Mouse (Mus musculus): ENCODE data around the gene Gm20422. TPM values are rescaled to one million over a fixed set of nuclear protein-coding genes. Genes with fewer than 3 reads are reported as not detected.

The Gm20422 gene
- polyA plus RNA-seq, 1 experiment from 2014 or later: 0.79 TPM

DNA sequence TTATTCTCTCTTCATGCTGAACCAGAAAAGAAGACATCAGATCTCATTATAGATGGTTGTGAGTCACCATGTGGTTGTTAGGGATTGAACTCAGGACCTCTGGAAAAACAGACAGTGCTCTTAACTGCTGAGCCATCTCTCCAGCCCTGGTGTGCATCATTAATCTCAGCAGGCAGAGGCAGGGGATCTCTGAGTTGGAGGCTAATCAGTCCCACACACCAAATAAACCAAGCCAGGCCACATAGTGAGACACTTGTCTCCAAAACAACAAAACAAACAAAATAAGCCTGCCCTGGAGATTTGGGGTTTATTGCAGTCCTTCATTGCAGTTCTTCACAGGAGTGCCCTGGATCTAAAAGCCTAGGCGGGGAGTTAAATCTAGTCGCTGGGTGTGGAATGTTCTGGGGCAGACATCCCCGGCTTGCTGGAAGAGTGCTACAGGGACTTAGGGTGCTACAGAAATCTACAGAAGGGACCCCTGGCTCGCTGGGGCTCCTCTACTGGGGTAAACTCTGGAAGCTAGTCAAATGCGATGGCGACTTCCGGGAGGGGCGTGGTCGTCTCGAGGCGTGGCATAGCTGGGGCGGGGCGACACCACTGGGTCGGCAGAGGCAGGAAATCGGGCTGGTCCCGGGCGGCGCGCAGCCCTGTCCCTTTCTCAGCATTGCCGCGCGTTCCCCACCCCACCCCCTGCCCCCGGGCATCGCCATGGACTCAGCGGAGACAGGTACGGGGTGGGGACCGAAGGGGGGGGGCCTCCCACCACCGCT lies 33.6 kb upstream of the Gm20422 start, which contains the start of gene Gmip:
TSS of gene Gmip (plus strand) at position 586 of the 770 bp plus-strand sequence.
- Histone ChIP-seq H3K36me3 (ENCODE audit: control insufficient read depth, insufficient read depth) (peaks cover 39% of the 10 kb centered on the region), H3K27me3 (ENCODE audit: control insufficient read depth, insufficient read depth, low read depth, low read length) (no peaks in the 10 kb centered on the region), H3K9me3 (replicated peaks; ENCODE audit: control insufficient read depth, low read length) (no peaks in the 10 kb centered on the region), H3K4me3 (ENCODE audit: low read depth, low read length) (peak within 1 kb of the TSS; percentile 62), H3K4me1 (ENCODE audit: control insufficient read depth, low read depth, low read length) (peaks cover 9% of the 10 kb centered on the region), H3K9ac (ENCODE audit: low read depth, low read length) (peak within 1 kb of the TSS; percentile 65), H3K4me2 (ENCODE audit: low read depth, low read length) (peak within 1 kb of the TSS; percentile 83), H3K27ac (ENCODE audit: low read length) (0 out of 2 replicates have a peak within 1 kb of the TSS, but pooled peaks have one; percentile 19)
- 5% methylated on average over 27 of the region's 28 CpGs for WGBS (ENCODE audit: insufficient replicate concordance)
- peak; percentile 77 for ATAC-seq (ENCODE audit: low read depth)

DNA sequence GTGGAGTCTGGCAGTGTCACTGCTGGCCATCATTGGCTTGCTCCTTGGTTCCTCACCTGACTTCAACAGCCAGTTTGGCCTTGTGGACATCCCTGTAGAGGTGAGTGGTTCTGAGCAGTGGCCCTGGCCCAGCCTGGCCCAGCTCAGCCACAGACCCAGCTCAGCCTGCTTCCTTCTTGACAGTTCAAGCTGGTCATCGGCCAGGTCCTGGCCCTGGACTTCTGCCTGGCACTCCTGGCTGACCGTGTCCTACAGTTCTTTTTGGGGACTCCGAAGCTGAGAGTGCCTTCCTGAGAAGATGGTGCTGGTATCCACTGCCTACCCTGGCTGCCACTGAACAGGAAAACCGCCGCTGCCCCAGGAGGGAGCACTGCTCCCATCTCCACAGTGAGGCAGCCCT lies 32.5 kb upstream of the Gm20422 start:
- Histone ChIP-seq H3K9ac (ENCODE audit: low read depth, low read length) (no peak overlapping the region), H3K4me2 (ENCODE audit: low read depth, low read length) (no peak overlapping the region), H3K36me3 (ENCODE audit: control insufficient read depth, insufficient read depth) (peaks cover 49% of the 10 kb centered on the region), H3K27me3 (ENCODE audit: control insufficient read depth, insufficient read depth, low read depth, low read length) (no peaks in the 10 kb centered on the region), H3K4me1 (ENCODE audit: control insufficient read depth, low read depth, low read length) (peaks cover 9% of the 10 kb centered on the region), H3K27ac (ENCODE audit: low read length) (no peak overlapping the region), H3K4me3 (ENCODE audit: low read depth, low read length) (no peak overlapping the region), H3K9me3 (replicated peaks; ENCODE audit: control insufficient read depth, low read length) (no peaks in the 10 kb centered on the region)
- ATAC-seq (ENCODE audit: low read depth): no peak
- 80% methylated on average over 5 of the region's 5 CpGs for WGBS (ENCODE audit: insufficient replicate concordance)

DNA sequence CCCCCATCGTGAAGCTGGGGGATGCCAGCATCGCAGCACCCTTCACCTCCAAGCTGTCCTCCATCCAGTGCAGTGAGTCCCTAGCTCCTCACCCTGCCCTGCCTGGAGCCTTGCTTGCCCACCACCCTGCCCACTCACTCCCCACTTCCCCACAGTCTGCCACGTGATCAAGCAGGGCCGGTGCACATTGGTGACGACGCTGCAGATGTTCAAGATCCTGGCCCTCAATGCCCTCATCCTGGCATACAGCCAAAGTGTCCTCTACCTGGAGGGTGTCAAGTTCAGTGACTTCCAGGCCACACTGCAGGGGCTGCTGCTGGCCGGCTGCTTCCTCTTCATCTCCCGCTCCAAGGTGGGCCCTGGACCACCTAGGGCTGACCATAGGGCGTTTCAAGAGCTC lies 30.8 kb upstream of the Gm20422 start:
- Histone ChIP-seq H3K36me3 (ENCODE audit: control insufficient read depth, insufficient read depth) (peaks cover 62% of the 10 kb centered on the region), H3K4me2 (ENCODE audit: low read depth, low read length) (no peak overlapping the region), H3K4me3 (ENCODE audit: low read depth, low read length) (no peak overlapping the region), H3K9ac (ENCODE audit: low read depth, low read length) (no peak overlapping the region), H3K27ac (ENCODE audit: low read length) (no peak overlapping the region), H3K27me3 (ENCODE audit: control insufficient read depth, insufficient read depth, low read depth, low read length) (no peaks in the 10 kb centered on the region), H3K9me3 (replicated peaks; ENCODE audit: control insufficient read depth, low read length) (no peaks in the 10 kb centered on the region), H3K4me1 (ENCODE audit: control insufficient read depth, low read depth, low read length) (peaks cover 9% of the 10 kb centered on the region)
- 88% methylated on average over 9 of the region's 9 CpGs for WGBS (ENCODE audit: insufficient replicate concordance)
- ATAC-seq (ENCODE audit: low read depth): no peak

DNA sequence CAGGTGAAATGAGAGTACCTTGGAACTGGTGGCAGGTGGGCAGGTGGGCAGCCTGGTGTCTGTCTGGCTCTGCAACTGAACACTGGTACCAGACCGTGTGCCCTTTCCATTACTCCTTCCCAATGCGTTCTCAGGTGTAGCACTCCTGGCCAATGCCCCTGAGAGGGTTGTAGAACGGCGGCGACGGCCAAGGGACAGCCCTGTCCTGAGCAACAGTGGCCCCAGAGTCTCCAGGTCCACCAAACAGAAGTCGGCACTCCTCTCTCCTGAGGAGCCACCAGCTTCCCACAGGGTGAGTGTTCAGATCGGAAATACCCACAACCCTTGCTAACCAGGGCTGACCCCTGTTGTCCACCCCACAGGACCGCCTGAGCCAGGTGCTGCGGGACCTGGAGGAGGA lies 30.4 kb upstream of the Gm20422 start:
- WGBS (ENCODE audit: insufficient replicate concordance): 86% methylated on average over 10 of the region's 10 CpGs
- Histone ChIP-seq H3K4me1 (ENCODE audit: control insufficient read depth, low read depth, low read length) (peaks cover 9% of the 10 kb centered on the region), H3K27ac (ENCODE audit: low read length) (no peak overlapping the region), H3K36me3 (ENCODE audit: control insufficient read depth, insufficient read depth) (peaks cover 66% of the 10 kb centered on the region), H3K9me3 (replicated peaks; ENCODE audit: control insufficient read depth, low read length) (no peaks in the 10 kb centered on the region), H3K9ac (ENCODE audit: low read depth, low read length) (no peak overlapping the region), H3K4me3 (ENCODE audit: low read depth, low read length) (no peak overlapping the region), H3K4me2 (ENCODE audit: low read depth, low read length) (no peak overlapping the region), H3K27me3 (ENCODE audit: control insufficient read depth, insufficient read depth, low read depth, low read length) (no peaks in the 10 kb centered on the region)
- ATAC-seq (ENCODE audit: low read depth): no peak

GRCm38 (mm10) chr8:69804537-69804936 lies 29.9 kb upstream of the Gm20422 start:
- 83% methylated on average over 6 of the region's 6 CpGs for WGBS (ENCODE audit: insufficient replicate concordance)
- ATAC-seq (ENCODE audit: low read depth): no peak
- H3K36me3 ChIP-seq (ENCODE audit: control insufficient read depth, insufficient read depth): peaks cover 71% of the 10 kb centered on the region

DNA sequence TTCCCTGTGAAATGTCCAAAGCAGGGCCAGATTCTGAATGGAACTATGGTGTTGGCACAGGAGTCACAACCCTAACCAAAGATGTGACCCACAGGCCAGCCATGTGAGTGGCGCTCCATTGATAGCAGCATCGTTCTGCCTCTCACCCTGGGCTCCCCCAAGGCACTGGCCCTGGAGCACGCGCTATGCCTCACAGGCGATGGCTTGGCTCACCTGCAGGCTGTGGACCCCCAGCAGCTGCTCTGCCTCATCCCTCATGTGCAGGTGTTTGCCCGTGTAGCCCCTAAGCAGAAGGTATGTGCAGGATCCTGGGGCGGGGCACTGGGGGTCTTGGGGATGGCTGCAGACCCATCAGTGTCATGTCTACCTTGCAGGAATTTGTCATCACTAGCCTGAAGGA lies 28.7 kb upstream of the Gm20422 start:
- Histone ChIP-seq H3K4me2 (ENCODE audit: low read depth, low read length) (no peak overlapping the region), H3K27ac (ENCODE audit: low read length) (no peak overlapping the region), H3K4me1 (ENCODE audit: control insufficient read depth, low read depth, low read length) (0 out of 2 replicates have a peak, but pooled peaks cover 1% of the 10 kb centered on the region), H3K9me3 (replicated peaks; ENCODE audit: control insufficient read depth, low read length) (no peaks in the 10 kb centered on the region), H3K9ac (ENCODE audit: low read depth, low read length) (no peak overlapping the region), H3K36me3 (ENCODE audit: control insufficient read depth, insufficient read depth) (peaks cover 82% of the 10 kb centered on the region), H3K4me3 (ENCODE audit: low read depth, low read length) (no peak overlapping the region), H3K27me3 (ENCODE audit: control insufficient read depth, insufficient read depth, low read depth, low read length) (no peaks in the 10 kb centered on the region)
- WGBS (ENCODE audit: insufficient replicate concordance): 86% methylated on average over 7 of the region's 7 CpGs
- ATAC-seq (ENCODE audit: low read depth): no peak

More at GRCm38 (mm10) chr8:69804537-69804936, 29.9 kb upstream of the Gm20422 start:
- Histone ChIP-seq H3K4me1 (ENCODE audit: control insufficient read depth, low read depth, low read length) (peaks cover 9% of the 10 kb centered on the region), H3K27me3 (ENCODE audit: control insufficient read depth, insufficient read depth, low read depth, low read length) (no peaks in the 10 kb centered on the region), H3K9me3 (replicated peaks; ENCODE audit: control insufficient read depth, low read length) (no peaks in the 10 kb centered on the region), H3K4me2 (ENCODE audit: low read depth, low read length) (no peak overlapping the region), H3K4me3 (ENCODE audit: low read depth, low read length) (no peak overlapping the region), H3K27ac (ENCODE audit: low read length) (no peak overlapping the region), H3K9ac (ENCODE audit: low read depth, low read length) (no peak overlapping the region)

- no peak overlapping the region for H3K4me3 ChIP-seq (ENCODE audit: low read depth, low read length)
- H3K36me3 ChIP-seq (ENCODE audit: control insufficient read depth, insufficient read depth): peaks cover 87% of the 10 kb centered on the region
- H3K9me3 ChIP-seq (replicated peaks; ENCODE audit: control insufficient read depth, low read length): no peaks in the 10 kb centered on the region
- H3K27ac ChIP-seq (ENCODE audit: low read length): no peak overlapping the region
- H3K4me2 ChIP-seq (ENCODE audit: low read depth, low read length): no peak overlapping the region
- no peaks in the 10 kb centered on the region for H3K4me1 ChIP-seq (ENCODE audit: control insufficient read depth, low read depth, low read length)
- no peak for ATAC-seq (ENCODE audit: low read depth)
- H3K27me3 ChIP-seq (ENCODE audit: control insufficient read depth, insufficient read depth, low read depth, low read length): no peaks in the 10 kb centered on the region
- no peak overlapping the region for H3K9ac ChIP-seq (ENCODE audit: low read depth, low read length)
Measured at GRCm38 (mm10) chr8:69802216-69802615, 27.5 kb upstream of the Gm20422 start.

GRCm38 (mm10) chr8:69801796-69802195 lies 27.1 kb upstream of the Gm20422 start:
- Histone ChIP-seq H3K27me3 (ENCODE audit: control insufficient read depth, insufficient read depth, low read depth, low read length) (no peaks in the 10 kb centered on the region), H3K9ac (ENCODE audit: low read depth, low read length) (no peak overlapping the region), H3K4me2 (ENCODE audit: low read depth, low read length) (no peak overlapping the region), H3K4me1 (ENCODE audit: control insufficient read depth, low read depth, low read length) (no peaks in the 10 kb centered on the region), H3K27ac (ENCODE audit: low read length) (no peak overlapping the region), H3K4me3 (ENCODE audit: low read depth, low read length) (no peak overlapping the region), H3K9me3 (replicated peaks; ENCODE audit: control insufficient read depth, low read length) (no peaks in the 10 kb centered on the region), H3K36me3 (ENCODE audit: control insufficient read depth, insufficient read depth) (peaks cover 87% of the 10 kb centered on the region)
- 84% methylated on average over 4 of the region's 4 CpGs for WGBS (ENCODE audit: insufficient replicate concordance)
- no peak for ATAC-seq (ENCODE audit: low read depth)

DNA sequence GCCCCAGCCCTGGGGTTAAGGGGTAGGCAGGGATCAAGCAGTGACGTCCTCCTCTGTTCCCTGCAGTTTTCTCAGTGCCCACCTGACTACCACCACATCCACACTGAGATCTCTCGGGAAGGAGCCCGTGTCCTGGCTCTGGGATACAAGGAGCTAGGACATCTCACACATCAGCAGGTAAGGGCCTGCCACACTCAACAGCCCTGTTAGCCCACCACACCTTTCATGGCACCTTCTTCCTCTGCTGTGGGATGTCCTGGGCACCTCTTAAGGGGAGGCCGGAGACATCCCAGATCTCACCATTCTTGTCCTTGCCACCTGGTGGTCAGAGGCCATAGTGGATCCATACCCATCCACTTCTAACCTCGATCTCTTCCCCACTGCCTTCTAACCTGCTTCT lies 25.3 kb upstream of the Gm20422 start:
- Histone ChIP-seq H3K36me3 (ENCODE audit: control insufficient read depth, insufficient read depth) (peaks cover 79% of the 10 kb centered on the region), H3K4me2 (ENCODE audit: low read depth, low read length) (no peak overlapping the region), H3K9me3 (replicated peaks; ENCODE audit: control insufficient read depth, low read length) (no peaks in the 10 kb centered on the region), H3K27ac (ENCODE audit: low read length) (no peak overlapping the region), H3K4me3 (ENCODE audit: low read depth, low read length) (no peak overlapping the region), H3K4me1 (ENCODE audit: control insufficient read depth, low read depth, low read length) (no peaks in the 10 kb centered on the region), H3K9ac (ENCODE audit: low read depth, low read length) (no peak overlapping the region), H3K27me3 (ENCODE audit: control insufficient read depth, insufficient read depth, low read depth, low read length) (no peaks in the 10 kb centered on the region)
- WGBS (ENCODE audit: insufficient replicate concordance): 89% methylated on average over 5 of the region's 5 CpGs
- no peak for ATAC-seq (ENCODE audit: low read depth)

Measured in liver, embryonic 16.5 days (tissue).